Mouse (Mus musculus): ENCODE results near the gene Spen. TPM values are rescaled to one million over a fixed set of nuclear protein-coding genes. Genes with fewer than 3 reads are reported as not detected.

The Spen gene
- polyA plus RNA-seq, 1 experiment = 11.7 TPM

GRCm38 (mm10) chr4:141454581-141455350 is 83.6 kb downstream of the Spen start:
- H3K4me3 ChIP-seq = no peak overlapping the region
- no peak overlapping the region for H3ac ChIP-seq (ENCODE audit: control insufficient read depth, insufficient read length)
- H3K36me3 ChIP-seq (ENCODE audit: control insufficient read depth, insufficient read depth) = peaks cover 8% of the 10 kb centered on the region
- TF ChIP-seq POLR2AphosphoS2 (IDR thresholded peaks at IDR 0.05; ENCODE audit: insufficient read length, low read depth) (no peak), MYOD1 (IDR thresholded peaks at IDR 0.05; ENCODE audit: control insufficient read depth in 1 of 3, insufficient read length in 2 of 3, low read depth in 2 of 3) (peak in 2 of 3 experiments; percentile 79 to 81), MYOG (IDR thresholded peaks at IDR 0.05; ENCODE audit: control insufficient read depth in 1 of 3, insufficient read depth in 1 of 3, insufficient read length in 2 of 3, low read depth in 2 of 3) (peak; percentile 45 to 89 (median 84)), POLR2A (IDR thresholded peaks at IDR 0.05; ENCODE audit: insufficient read length, low read depth) (no peak)
- no peaks in the 10 kb centered on the region for H3K27me3 ChIP-seq (ENCODE audit: control insufficient read depth, insufficient read depth, insufficient read length)
- peaks cover 41% of the 10 kb centered on the region for H3K79me2 ChIP-seq (ENCODE audit: control insufficient read depth, insufficient read depth)
- H3K4me2 ChIP-seq (ENCODE audit: low read depth) = peak overlapping the region; percentile 61

DNA sequence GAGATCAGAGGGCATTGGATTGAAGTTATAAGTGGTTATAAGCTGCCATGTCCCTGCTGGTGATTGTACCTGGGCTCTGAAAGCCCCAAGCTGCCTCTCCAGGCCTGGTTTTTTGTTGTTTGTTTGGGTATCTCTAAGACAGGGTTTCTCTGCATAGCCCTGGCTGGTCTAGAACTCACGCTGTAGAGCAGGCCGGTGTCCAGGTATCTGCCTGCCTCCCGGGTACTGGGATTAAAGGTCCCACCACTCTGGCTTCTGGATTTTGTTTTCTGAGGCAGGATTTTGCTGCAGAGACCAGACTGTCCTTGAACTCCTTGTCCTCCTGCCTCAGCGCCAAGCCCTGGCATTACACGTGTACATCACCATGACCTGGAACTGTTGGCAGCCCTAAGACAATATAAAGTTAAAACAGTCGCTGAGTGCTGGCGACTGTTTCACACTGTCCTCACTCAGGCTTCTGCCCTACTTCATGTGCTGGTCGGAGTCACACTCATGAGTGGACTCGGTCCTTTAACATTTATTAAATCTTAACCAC is 86.4 kb downstream of the Spen start:
- H3K4me3 ChIP-seq = no peak overlapping the region
- TF ChIP-seq CEBPB (IDR thresholded peaks at IDR 0.05; ENCODE audit: insufficient read depth, poor library complexity, severe bottlenecking) (no peak), POLR2AphosphoS2 (IDR thresholded peaks at IDR 0.05; ENCODE audit: insufficient read length, low read depth) (no peak), TCF12 (IDR thresholded peaks at IDR 0.05; ENCODE audit: insufficient read depth, poor library complexity, severe bottlenecking) (no peak), POLR2A (IDR thresholded peaks at IDR 0.05; ENCODE audit: insufficient read length, low read depth) (no peak), MYOG (IDR thresholded peaks at IDR 0.05; ENCODE audit: control insufficient read depth in 1 of 3, insufficient read depth in 1 of 3, insufficient read length in 2 of 3, low read depth in 2 of 3) (no peak), SRF (IDR thresholded peaks at IDR 0.05; ENCODE audit: control insufficient read depth, insufficient read length, low read depth) (no peak)
- H3K4me2 ChIP-seq (ENCODE audit: low read depth) = no peak overlapping the region
- H3K79me2 ChIP-seq (ENCODE audit: control insufficient read depth, insufficient read depth) = peaks cover 50% of the 10 kb centered on the region
- no peak overlapping the region for H3ac ChIP-seq (ENCODE audit: control insufficient read depth, insufficient read length)
- H3K27me3 ChIP-seq (ENCODE audit: control insufficient read depth, insufficient read depth, insufficient read length) = no peaks in the 10 kb centered on the region
- H3K36me3 ChIP-seq (ENCODE audit: control insufficient read depth, insufficient read depth) = peaks cover 15% of the 10 kb centered on the region

- Histone ChIP-seq H3K36me3 (ENCODE audit: control insufficient read depth, insufficient read depth) (peaks cover 15% of the 10 kb centered on the region), H3K4me3 (no peak overlapping the region), H3K27me3 (ENCODE audit: control insufficient read depth, insufficient read depth, insufficient read length) (no peaks in the 10 kb centered on the region), H3ac (ENCODE audit: control insufficient read depth, insufficient read length) (no peak overlapping the region), H3K4me2 (ENCODE audit: low read depth) (no peak overlapping the region), H3K79me2 (ENCODE audit: control insufficient read depth, insufficient read depth) (peaks cover 52% of the 10 kb centered on the region)
- no peak for TF ChIP-seq MYOD1 (IDR thresholded peaks at IDR 0.05; ENCODE audit: control insufficient read depth in 1 of 3, insufficient read length in 2 of 3, low read depth in 2 of 3)
- no peak for TF ChIP-seq MAX (IDR thresholded peaks at IDR 0.05; ENCODE audit: low read depth)
- TF ChIP-seq POLR2AphosphoS2 (IDR thresholded peaks at IDR 0.05; ENCODE audit: insufficient read length, low read depth) = no peak
- no peak for TF ChIP-seq MYOG (IDR thresholded peaks at IDR 0.05; ENCODE audit: control insufficient read depth in 1 of 3, insufficient read depth in 1 of 3, insufficient read length in 2 of 3, low read depth in 2 of 3)
- TF ChIP-seq USF1 (IDR thresholded peaks at IDR 0.05; ENCODE audit: low read depth) = no peak
- no peak for TF ChIP-seq POLR2A (IDR thresholded peaks at IDR 0.05; ENCODE audit: insufficient read length, low read depth)
- TF ChIP-seq REST (IDR thresholded peaks at IDR 0.05; ENCODE audit: insufficient read depth, insufficient read length) = no peak
- TF ChIP-seq CEBPB (IDR thresholded peaks at IDR 0.05; ENCODE audit: insufficient read depth, poor library complexity, severe bottlenecking) = no peak
- TF ChIP-seq TCF12 (IDR thresholded peaks at IDR 0.05; ENCODE audit: insufficient read depth, poor library complexity, severe bottlenecking) = no peak
- no peak for TF ChIP-seq TCF3 (IDR thresholded peaks at IDR 0.05; ENCODE audit: insufficient read length, low read depth)
- no peak for TF ChIP-seq SRF (IDR thresholded peaks at IDR 0.05; ENCODE audit: control insufficient read depth, insufficient read length, low read depth)
- no peak for TF ChIP-seq E2F4 (IDR thresholded peaks at IDR 0.05; ENCODE audit: insufficient read depth)
These were observed 87.1 kb downstream of the Spen start for GRCm38 (mm10) chr4:141451251-141451650.

- Histone ChIP-seq H3K36me3 (ENCODE audit: control insufficient read depth, insufficient read depth) (peaks cover 7% of the 10 kb centered on the region), H3K4me2 (ENCODE audit: low read depth) (peak overlapping the region; percentile 96), H3ac (ENCODE audit: control insufficient read depth, insufficient read length) (no peak overlapping the region), H3K27me3 (ENCODE audit: control insufficient read depth, insufficient read depth, insufficient read length) (no peaks in the 10 kb centered on the region), H3K4me3 (peak overlapping the region; percentile 34), H3K79me2 (ENCODE audit: control insufficient read depth, insufficient read depth) (peaks cover 33% of the 10 kb centered on the region)
- no peak for TF ChIP-seq MYOG (IDR thresholded peaks at IDR 0.05; ENCODE audit: control insufficient read depth in 1 of 3, insufficient read depth in 1 of 3, insufficient read length in 2 of 3, low read depth in 2 of 3)
- TF ChIP-seq SRF (IDR thresholded peaks at IDR 0.05; ENCODE audit: control insufficient read depth, insufficient read length, low read depth) = no peak
- TF ChIP-seq E2F4 (IDR thresholded peaks at IDR 0.05; ENCODE audit: insufficient read depth) = no peak
These were observed 92.2 kb downstream of the Spen start for GRCm38 (mm10) chr4:141446211-141446610.

DNA sequence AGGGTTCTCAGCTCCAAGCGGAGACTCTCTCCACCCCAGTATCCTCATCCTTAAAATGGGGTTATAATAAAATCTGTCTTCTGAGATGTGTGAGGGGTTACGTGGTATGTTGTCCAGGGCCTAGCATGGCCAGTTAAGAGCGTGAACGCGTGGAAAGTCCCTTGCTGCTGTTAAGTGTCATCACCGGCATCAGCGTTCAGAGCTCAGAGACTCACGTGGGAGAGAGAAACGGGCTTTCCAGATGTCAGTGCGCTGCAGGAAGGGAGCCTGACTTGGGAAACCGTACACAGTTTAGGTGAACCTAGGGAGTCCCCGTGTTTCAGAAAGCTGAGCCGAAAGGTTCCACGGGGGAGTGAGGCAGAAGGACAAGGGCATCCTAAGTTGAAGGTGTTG is 93.1 kb downstream of the Spen start:
- H3K36me3 ChIP-seq (ENCODE audit: control insufficient read depth, insufficient read depth) = peaks cover 7% of the 10 kb centered on the region
- peak overlapping the region; percentile 34 for H3K4me3 ChIP-seq
- no peak for TF ChIP-seq TCF3 (IDR thresholded peaks at IDR 0.05; ENCODE audit: insufficient read length, low read depth)
- TF ChIP-seq POLR2A (IDR thresholded peaks at IDR 0.05; ENCODE audit: insufficient read length, low read depth) = no peak
- TF ChIP-seq MAX (IDR thresholded peaks at IDR 0.05; ENCODE audit: low read depth) = no peak
- TF ChIP-seq USF1 (IDR thresholded peaks at IDR 0.05; ENCODE audit: low read depth) = no peak
- no peak for TF ChIP-seq MYOG (IDR thresholded peaks at IDR 0.05; ENCODE audit: control insufficient read depth in 1 of 3, insufficient read depth in 1 of 3, insufficient read length in 2 of 3, low read depth in 2 of 3)
- TF ChIP-seq CEBPB (IDR thresholded peaks at IDR 0.05; ENCODE audit: insufficient read depth, poor library complexity, severe bottlenecking) = no peak
- no peak for TF ChIP-seq E2F4 (IDR thresholded peaks at IDR 0.05; ENCODE audit: insufficient read depth)
- TF ChIP-seq REST (IDR thresholded peaks at IDR 0.05; ENCODE audit: insufficient read depth, insufficient read length) = no peak
- no peak for TF ChIP-seq POLR2AphosphoS2 (IDR thresholded peaks at IDR 0.05; ENCODE audit: insufficient read length, low read depth)
- no peak for TF ChIP-seq TCF12 (IDR thresholded peaks at IDR 0.05; ENCODE audit: insufficient read depth, poor library complexity, severe bottlenecking)
- TF ChIP-seq SRF (IDR thresholded peaks at IDR 0.05; ENCODE audit: control insufficient read depth, insufficient read length, low read depth) = no peak
- no peak for TF ChIP-seq MYOD1 (IDR thresholded peaks at IDR 0.05; ENCODE audit: control insufficient read depth in 1 of 3, insufficient read length in 2 of 3, low read depth in 2 of 3)
- peaks cover 30% of the 10 kb centered on the region for H3K79me2 ChIP-seq (ENCODE audit: control insufficient read depth, insufficient read depth)
- peak overlapping the region; percentile 79 for H3ac ChIP-seq (ENCODE audit: control insufficient read depth, insufficient read length)
- no peaks in the 10 kb centered on the region for H3K27me3 ChIP-seq (ENCODE audit: control insufficient read depth, insufficient read depth, insufficient read length)
- peak overlapping the region; percentile 96 for H3K4me2 ChIP-seq (ENCODE audit: low read depth)

Measured in myocyte (in vitro differentiated cells).